Mouse (Mus musculus) gastrocnemius, postnatal 10 days (tissue): ENCODE results near the gene Wwc2. TPM values are rescaled to one million over a fixed set of nuclear protein-coding genes. Genes with fewer than 3 reads are reported as not detected.
"Not testable (repeated sequence)": the region's sequence is repeated elsewhere in the genome, so short reads cannot be mapped to it uniquely, and the experiment has no call there.

Source experiments
- DNase-seq: peaks from one replicate; pipeline ENCODE4 v3.0.0; 2021; ENCODE audit warnings: mixed read lengths
- total RNA-seq, 2 experiments: library from RNA; stranded (reverse); gene quantifications; 2 replicates each; pipeline ENCODE4 v1.2.3; 2021

Wwc2 gene
- total RNA-seq, 2 experiments from 2014 or later: 12.8 to 14.6 TPM

DNA sequence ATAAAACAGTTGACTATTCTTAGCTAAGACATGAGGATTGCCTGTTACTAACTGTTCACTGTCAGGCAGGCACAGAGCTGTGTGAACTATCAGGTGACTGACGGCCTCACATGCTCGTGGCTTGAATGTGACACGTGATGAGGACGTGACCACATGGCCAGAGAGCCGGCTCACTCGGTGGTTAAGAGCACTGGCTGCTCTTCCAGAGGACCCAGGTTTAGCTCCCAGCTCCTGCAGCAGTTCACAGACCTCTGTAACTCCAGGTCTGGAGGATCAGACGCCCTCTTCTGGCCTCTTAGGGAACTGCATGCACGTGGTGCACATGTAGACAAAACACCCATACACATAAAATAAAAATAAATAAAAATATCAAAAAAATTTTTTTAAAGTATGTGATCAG lies 140.9 kb downstream of the Wwc2 start:
- no peak for DNase-seq

DNA sequence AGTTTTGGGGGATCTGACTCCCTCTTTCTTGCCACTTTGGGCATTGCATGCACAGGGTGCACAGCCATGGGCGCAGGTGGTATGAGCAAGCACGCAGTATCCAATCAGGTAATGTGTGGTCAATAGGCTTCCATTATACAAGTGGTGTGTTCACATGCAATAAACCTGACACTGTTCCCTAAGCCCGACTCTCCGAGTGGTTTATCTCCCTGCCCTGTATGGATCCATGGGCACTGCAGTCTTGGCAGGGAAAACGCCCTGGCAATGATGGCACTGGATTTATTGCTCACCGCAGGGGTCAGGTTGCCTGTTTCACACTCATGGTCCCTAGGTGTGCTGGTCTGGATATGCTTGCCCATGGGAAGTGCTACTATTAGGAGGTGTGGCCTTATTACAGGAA lies 142.8 kb downstream of the Wwc2 start:
- no peak for DNase-seq

DNA sequence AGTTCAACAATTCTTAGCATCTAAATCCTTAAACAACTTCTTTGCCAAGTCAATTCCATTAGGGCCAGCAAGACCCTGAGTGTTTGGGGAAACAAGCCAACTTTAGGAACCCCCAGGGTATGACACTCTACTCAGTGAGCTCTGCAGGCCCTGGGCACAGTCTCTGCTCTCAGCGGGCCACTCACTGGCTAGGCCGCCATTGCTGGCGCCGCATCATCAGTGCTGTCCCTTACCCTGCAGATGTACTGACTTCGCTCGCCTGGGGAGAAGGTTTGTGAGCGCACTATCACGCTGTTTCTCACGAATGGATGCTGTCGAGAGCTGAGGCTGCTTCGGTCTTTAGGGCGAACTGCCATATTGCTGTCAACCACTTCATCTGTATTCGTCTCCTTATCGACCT lies 143.6 kb downstream of the Wwc2 start:
- no peak for DNase-seq

DNA sequence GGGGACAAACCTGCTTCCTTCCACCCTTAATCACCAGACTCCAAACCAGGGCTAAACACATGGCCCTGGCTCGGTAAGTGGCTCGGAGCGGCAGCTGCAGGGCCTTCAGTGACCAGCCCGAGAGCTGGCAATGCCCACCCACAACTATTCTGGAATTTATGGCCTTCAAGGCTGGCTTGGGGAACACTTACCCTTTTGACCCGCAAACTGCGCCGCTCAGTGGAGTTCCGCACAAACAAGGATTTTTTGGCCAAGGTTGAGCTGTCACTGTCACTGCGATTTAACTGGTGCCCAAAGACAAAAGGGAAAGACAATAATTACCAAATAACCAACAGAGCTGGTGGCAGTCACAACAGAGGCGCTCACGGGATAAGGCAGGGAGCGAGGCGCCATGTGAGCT lies 144.8 kb downstream of the Wwc2 start:
- no peak for DNase-seq

DNA sequence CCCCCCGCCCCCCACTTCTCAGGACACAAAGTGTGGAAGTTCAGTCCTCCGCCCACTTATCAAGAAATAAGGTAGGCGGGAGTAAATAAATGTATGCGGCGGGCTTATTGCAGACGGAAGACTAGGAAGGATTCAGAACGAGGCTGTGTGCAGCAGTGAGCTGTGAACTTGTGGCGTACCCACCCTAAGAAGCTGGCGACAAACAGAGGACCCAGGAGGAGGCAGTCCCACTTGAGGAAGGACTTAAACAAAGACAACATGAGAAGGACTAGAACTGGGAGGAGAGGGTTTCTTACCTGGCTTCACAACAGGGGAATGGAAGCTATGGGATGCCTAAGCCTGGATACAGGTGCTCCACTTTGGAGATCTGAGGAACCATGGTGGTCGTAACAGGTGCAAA lies 147.1 kb downstream of the Wwc2 start:
- no peak for DNase-seq

DNA sequence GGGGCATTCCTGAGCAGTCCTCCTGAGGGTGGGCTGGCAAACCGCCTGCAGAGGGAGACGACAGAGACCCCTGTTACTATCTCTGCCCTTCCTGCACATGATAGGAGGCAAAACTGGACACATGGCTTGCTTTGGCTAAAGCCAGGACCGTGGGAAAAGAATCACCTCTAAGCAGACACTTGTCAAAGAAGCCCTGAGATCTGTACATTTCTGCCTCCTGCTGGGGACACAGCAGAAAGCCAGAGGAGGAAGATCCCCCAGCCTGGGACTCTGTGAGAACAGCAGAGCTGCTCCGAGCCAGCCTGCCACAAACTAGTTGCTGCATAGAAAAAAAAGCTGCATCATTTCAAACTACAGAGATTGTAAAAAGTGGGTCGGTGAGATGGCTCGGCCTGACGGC lies 147.7 kb downstream of the Wwc2 start:
- no peak for DNase-seq

DNA sequence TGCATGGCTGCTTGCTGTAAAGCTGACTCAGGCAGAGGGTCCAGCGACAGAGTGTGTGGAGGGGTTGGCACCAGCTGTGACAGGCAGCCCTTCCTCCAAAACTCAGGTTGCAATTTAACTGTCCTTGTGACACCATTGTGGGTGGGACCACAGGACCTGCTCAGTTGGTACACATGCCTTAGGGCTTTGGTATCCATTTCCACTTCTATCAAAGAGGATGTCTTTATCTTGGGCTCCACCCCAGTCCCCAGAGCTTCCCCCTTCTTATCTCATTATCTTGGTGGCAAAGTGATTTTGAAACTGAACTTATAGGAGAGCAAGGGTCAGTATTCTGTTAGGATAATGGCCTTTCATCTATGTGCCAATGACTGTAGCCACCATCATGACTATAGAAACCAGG lies 156.8 kb downstream of the Wwc2 start:
- DNase-seq: no peak

DNA sequence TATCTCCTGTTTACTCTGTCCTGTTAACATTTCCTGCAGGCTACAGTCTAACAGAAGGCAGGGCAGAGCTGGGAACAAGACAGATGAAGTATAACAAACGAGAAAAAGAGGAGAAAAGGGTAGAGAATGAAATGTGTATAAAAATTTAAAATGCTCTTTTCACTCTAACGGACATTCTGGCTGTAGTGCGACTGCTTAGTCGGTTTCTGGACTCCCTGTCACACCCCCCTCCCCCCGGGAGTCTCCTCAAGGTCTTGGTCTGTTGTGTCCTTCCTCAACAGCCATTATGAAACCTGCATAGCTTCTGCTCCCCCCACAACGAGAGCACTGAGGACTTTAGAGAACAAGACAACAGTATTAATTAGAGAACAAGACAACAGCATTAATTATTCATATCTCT lies 158.1 kb downstream of the Wwc2 start:
- DNase-seq: no peak

DNA sequence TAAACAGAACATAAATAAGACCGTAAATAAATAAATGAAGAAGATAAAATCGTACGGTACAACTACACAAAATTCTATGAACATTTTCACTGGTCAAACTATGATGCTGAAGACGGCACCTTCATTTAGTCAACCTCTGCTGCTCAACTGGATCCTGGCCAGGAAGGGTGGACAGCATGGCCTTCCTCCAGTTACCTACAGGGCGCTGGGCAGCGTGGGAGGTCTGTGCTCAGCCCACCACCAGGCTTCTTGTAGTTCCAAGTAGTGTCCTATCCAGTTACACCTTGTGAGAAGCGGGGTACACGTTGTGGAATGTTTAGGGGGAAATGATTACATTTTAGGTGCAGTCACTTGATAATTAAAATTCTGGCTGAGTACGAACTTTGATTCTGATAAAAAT lies 163.8 kb downstream of the Wwc2 start:
- DNase-seq: no peak

DNA sequence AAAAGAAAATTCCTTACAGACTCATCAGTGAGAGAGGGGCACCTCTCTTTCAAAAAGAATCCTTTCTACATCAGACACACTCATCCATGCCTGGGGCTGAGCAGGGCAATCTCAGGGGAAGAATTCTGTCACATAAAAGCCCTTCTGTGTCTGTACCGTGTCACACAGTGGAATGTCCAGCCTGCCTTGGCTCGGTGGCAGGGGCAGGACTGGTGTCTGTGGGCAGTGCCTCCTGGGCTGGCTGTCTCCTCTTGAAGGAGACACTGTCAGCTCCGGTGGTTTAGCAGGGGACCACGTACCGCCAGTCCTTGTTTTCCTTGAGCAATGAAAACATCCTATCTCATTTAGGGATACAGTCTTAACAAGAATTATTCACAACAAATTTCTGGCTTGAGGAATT lies 165.1 kb downstream of the Wwc2 start:
- no peak for DNase-seq

DNA sequence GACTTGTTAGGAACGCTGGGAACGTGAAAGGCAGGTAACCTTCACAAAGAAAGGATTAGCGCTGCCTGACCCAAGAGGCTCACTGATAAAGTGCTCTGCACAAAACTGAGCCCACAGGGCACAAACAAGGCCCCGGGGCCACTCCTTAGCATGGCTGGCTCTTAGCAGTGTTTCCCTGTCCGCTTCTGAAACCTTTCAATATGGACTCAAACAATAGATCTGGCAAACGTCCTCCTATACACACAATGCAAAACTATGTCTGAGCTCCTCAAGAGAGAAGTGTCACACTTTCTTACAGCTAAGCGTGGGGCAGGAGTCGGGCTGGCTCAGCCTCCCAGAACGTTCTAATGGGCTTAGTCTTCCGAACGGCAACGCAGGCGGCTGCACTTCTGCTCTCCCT lies 166.5 kb downstream of the Wwc2 start, which contains the start of gene Cldn22:
Gene Cldn22, plus strand, starts transcription at position 301 of the 400 bp plus-strand sequence.
- DNase-seq: no peak

DNA sequence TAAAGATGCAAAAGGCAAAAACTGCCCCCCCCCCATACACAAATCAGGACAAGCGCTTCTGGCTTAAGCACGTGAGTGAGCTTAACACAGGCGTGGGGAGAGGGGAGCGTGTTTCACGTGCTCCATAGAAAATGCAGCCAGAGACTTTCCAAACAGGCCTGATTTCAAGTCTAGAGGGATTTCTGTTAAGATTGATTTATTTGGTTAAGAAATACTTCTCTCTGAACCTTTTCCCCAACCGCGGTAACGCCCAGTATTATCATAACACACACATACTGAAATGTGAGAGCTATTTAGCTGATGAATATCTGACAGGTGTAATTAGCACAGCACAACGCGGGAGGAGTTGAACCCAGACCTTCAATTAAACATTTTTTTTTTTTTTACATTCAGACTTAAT lies 166.9 kb downstream of the Wwc2 start:
- no peak for DNase-seq

DNA sequence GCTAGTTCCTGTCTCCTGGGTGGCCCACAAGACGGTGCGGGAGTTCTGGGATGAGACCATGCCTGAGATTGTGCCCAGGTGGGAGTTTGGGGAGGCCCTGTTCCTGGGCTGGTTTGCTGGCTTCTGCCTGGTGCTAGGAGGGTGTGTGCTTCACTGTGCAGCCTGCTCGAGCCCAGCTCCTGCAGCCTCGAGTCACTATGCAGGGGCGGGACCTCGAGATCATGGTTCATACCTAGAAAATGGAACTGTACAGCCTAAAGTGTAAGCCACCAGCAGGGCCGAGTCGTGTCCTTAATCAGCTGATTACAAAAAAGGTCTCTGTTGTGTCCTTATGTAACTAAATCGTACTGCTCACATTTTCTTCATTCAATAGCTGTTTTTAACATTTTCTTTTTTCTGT lies 168.2 kb downstream of the Wwc2 start:
- not testable (repeated sequence) for DNase-seq

DNA sequence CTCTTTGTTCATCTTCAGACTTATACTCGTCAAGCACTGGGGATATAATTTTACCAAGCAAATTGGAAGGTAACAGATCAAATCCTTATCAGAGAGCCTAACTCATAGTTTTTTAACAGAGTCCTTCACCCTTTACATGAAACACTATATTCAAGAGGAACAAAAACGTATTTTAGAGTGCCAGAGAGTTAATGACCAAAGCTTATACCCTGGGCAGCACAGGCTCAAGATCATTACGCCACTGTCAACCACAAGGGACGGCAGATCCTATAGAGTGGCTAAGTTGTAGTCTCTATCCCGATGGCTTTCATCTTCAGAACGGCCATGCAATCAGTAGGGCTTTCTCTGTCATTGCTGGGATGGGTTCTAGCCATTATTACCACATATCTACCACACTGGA lies 168.9 kb downstream of the Wwc2 start, which contains the start of gene Cldn24:
Gene Cldn24, plus strand, starts transcription at position 301 of the 400 bp plus-strand sequence.
- no peak for DNase-seq

DNA sequence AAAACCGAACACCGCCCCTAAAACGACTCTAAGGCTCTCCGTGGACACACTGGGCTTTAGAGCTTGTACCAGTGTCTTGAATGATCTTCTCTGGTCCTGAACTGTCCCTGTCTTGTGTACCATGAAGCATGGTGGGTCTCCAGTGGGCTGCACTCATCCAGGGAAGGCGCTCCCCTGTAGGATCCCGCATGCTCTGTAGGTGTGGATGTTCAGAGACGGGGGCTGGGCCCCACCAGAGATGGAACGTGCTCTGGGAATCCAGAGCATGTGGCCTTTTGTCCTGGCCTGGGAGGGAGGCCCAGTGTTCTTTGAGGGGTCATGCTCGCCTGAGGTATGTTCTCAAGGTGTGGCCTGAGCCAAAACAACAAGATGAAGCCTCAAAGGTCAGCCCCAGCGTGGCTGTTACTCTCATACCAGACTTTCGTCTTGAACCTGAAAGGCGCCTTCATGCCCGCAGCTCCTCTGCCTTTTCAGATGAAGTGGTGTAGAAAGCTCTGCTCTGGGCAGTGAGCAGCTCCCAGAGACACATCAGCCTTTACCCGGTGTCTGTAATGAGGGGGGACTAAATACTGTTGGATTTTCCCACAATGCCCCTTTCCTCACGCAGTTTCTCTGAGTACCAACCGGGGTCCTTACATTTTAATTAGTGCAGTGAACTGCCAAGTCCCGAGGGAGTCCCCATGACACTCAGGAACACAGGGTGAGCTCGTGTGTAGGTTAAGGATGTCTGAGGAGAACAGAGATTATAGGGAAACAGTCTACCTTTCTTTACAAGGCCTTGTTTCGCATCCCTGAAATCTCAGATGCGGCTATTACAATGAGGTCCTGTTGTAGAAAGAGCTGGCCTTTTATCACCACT lies 169.6 kb downstream of the Wwc2 start:
- DNase-seq: no peak

DNA sequence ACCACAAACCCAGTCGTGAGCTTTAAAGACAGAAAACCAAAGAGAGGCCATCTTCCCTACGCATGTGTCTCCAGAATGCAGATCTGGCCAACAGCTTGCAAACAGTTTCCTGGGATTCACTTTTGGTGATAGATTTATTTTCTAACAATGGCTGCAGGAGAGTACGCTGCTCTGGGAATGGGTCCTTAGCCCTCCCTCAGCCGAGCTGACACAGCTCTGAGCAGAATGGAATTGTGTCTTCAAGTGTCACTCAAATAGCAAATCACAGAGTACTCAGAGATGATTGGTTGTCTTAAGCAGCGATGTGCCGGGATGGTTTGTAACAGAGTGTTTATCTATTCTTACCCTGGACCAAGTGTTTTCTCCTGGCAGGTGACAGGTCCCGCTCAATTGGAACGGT lies 171.7 kb downstream of the Wwc2 start:
- no peak for DNase-seq

DNA sequence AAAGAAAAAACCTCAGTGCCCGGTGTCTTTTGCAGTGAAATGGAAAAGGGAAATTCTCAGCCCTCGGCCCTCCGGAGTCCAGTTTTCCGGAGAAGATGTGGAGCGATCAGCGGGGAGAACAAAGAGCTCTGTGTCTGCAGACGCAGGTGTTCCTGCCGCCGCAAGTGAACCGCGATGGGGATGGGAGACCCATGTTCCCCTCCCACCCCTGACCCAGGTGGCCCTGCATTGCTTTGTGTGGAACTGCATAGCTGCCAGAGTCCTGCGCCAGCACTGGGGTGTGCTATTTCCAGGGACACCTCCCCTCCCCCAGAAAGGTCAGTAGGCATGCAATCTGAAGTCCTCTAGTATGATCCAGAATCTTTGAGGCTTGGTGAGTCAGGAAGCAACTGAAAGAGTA lies 179.5 kb downstream of the Wwc2 start:
- no peak for DNase-seq

DNA sequence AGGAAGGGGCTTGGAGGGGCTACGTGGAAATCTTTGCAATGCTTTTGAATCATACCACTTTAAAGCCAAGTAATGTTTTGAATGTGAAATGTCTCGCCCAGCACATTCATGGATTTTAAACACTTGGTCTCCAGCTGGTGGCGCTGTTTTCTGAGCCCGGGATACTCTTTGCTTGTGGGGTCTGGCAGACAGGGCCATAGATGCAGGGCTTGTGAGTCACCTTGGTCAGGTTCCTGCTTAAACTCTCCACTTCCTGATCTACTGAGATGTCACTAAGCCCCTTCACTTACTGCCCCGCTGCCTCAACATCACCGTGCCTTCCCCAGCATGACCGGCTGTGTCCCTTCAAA lies 180.1 kb downstream of the Wwc2 start:
- DNase-seq: no peak

DNA sequence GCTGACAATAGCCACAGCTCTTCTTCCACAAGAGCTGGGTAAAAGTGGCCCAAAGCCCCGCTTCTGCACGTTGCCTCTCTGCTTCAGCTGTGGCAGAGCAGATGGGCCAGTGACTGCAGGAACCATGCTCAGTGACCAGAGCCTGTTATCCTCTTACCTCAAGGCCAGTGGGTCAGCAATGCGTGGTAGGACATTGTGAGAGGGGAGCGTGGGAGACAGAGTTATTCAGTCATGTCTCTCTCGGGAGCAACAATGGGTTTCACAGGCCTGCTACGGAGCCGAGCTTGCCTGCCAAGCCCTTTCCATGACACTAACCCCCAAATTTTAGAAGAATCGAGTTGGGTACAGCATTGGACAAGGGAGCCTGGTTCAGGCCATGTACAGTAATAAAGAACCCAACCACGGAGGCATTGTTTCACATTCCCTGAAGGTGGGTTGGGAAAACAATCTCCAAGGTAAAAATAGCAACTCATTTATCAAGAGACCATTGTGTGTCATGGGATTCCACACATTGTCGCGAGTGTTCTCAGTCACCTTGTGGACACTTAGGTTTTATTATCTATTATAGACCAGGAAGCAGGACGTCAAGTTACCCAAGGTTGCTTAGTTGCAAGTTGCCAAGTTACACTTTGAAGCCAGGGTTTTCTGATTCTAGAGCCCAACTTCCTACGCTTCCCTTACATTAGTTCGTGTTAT lies 180.6 kb downstream of the Wwc2 start:
- no peak for DNase-seq

DNA sequence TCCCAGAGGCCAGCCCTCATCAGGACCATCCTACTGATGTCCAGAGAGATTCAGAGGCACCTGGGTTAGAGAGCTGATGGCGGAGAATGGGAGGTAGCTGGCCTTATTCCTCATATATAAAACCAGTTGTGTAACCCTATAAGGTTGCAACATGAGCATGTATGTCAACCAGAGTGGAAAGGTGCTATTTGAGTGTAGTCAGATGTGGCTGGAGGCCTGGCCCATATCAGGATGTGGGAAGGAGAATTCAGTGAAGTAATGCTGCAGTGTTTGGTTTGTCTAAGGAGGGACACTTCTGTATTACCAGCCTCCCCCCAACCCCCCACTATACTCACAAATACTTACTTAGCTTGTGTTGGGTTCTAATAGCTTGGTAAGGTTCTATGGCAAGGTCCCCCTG lies 186.5 kb downstream of the Wwc2 start:
- DNase-seq: no peak

DNA sequence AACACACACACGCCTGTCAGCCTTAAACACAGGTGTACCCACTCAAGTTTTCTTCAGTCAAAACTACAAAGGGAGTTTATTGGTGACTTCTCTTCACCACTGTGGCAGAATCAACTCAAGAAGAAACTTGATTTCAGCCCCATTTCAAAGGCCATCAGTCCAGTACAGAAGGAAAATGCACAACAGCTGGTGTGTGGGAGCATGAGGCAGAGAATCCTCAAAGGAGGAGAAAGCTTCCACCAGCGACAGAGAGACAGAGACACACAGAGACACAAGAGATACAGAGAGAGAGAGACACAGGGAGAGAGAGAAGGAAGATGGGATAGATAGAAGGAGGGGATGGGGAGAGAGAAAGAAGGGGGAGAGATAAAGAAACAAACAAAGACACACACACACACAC lies 188.4 kb downstream of the Wwc2 start:
- no peak for DNase-seq

DNA sequence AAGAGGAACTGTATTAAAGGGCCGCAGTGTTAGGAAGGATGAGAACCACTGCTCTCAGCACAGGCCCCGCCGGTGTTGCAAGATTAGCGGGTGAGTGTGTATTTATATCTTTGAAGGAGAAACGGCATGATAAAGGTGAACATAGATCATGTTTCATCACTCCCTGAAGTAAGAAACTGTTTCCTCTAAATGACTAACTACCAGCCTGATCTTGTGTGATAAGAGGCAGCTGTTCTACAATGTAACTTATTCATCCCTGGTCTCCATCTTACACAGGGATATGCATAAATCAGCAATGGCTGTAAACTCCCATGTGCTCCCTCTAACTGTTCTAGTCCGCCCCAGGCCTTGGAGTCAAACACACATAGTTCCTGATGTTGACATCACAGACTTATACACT lies 191.3 kb downstream of the Wwc2 start:
- DNase-seq: no peak

DNA sequence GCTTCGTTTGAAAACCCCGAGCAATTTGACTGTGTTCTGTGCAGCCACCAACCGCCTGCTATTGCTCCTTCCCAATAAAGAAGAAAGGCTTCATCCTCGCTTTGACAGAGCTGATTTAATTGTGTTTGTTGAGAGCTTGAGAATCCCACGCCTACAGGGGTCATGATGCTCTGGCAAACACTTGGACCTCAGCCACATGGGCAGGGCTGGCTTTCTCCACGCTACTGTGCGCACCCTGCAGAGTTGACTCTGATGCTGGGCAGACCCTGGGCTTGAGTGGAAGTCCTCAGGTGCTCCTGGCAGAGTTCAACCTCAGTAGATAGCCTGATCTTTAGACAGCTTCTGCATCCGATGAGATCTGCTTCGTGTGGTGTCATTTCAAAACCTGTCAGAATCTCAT lies 198.7 kb downstream of the Wwc2 start:
- DNase-seq: no peak

DNA sequence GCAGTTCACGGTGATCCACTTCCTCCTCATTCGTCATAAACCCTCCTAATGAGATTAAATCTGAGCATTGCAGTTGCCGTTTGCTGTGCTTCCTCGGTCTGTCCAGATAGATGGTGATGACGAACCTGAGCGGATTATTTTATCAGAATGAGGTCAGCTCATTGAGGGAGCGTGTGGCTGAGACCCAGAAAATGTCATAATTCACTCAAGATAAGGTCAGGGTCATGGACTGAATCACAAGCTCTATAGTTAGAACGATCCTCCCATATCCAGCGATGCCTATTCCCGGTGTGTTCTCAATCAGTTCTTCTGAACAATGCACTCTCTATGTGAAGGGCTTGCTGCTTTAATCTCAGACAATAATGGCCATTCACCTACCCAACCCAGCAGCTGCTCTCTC lies 203.0 kb downstream of the Wwc2 start:
- no peak for DNase-seq
